Mouse (Mus musculus) urinary bladder, postnatal 14 days (tissue): ENCODE data around the gene Senp7.
"Not testable (repeated sequence)": the region's sequence is repeated elsewhere in the genome, so short reads cannot be mapped to it uniquely, and the experiment has no call there.

ENCODE experiments used
- DNase-seq: peaks from one replicate; pipeline ENCODE4 v3.0.0; 2021; ENCODE audit warnings: low spot score

Gene Senp7

DNA sequence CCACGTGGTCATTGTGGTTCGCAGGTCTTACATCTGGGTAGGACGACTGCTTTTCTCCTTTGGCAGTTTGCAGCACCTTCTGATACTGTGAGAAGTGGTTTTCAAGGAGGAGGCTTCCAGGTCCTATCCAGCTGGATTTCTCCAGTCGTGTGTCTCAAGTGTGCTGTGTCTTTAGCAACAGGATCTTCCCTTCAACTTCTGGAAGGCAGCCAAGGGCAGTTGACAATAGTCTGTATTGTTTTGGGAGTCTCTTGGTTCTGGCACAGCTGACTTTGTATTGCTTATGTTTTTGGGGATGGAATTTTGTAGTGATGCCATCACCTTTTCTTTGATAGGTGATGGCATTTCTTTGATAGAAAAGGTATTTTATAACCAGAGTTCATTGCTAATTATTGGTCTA is 86.0 kb downstream of the Senp7 start:
- DNase-seq: no peak

DNA sequence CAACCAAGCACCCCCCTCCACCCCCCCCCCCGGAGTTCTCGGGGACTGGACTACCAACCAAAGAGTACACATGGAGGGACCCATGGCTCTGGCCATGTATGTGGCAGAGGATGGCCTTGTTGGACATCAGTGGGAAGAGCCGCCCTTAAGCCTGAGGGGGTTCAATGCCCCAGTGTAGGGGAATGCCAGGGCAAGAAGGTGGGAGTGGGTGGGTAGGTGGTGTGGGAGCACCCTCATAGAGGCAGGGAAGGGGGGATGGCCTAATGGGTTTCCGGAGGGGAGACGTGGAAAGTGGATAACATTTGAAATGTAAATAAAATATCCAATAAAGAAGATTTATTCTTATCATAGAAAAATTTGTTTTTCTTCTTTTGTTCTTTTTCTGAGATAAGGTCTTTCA is 89.5 kb downstream of the Senp7 start:
- not testable (repeated sequence) for DNase-seq

DNA sequence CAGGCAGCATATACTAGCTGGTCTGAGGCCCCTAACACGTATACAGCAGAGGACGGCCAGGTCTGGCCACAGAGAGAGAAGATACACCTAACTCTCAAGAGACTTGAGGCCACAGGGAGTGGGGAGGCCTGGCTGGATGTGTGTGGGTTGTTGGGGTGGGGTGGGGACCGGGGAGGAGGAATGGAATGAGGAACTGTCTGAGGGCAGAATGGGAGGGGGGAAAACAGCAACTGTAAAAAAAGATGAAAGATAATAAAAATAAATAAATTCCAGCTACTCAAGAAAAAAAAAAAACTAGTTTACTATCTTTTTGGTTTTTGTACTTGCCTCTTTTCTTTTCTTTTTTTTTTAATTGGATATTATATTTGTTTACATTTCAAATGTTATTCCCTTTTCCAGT is 91.8 kb downstream of the Senp7 start:
- DNase-seq: no peak

DNA sequence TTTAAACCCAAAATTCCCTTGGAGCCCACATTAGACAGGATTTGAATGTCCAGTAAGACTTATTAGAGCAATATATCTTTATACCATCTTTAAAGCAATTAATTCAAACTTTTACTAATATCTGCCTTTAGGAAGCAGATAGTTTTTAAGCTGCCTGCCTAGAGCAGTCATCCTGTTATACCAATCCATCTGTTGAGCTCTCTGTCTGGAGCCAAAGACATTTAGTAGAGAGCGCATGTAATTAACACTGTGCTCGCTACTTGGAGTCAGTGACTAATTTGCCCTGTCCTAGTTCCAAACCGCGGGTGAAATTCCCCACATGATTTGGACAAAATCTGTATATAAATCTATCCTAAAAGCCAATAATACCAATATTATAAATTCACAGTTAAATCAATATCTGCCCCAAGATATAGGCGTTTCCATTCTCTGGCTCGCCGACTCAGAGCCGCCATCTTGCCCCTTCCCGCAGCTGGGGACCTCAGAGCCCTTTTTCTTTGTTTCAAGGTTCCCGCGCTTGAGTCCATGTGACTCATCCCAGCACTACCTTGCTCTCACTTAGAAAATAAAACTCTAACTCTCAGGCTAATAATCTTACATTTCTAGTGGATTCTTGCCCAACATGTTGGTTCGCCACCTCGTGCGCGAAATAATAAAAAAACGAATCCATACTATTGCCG is 96.9 kb downstream of the Senp7 start:
- no peak for DNase-seq

DNA sequence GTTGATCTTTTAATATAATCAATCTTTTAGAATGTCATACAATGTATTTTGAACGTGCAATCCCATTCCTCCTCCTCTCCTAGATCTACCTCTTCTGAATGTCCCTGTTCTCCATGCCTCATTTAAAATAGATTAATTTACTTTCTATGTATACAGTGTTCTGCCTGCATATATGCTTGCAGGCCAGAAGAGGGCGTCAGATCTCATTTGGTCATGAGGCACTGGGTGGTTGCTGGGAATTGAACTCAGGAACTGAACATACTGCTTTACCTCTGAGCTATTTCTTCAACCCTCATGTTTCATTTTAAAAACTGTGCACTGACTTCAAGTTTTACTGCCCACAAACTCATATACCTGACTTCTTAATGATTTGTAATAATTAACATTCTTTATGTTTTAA is 99.5 kb downstream of the Senp7 start:
- no peak for DNase-seq

DNA sequence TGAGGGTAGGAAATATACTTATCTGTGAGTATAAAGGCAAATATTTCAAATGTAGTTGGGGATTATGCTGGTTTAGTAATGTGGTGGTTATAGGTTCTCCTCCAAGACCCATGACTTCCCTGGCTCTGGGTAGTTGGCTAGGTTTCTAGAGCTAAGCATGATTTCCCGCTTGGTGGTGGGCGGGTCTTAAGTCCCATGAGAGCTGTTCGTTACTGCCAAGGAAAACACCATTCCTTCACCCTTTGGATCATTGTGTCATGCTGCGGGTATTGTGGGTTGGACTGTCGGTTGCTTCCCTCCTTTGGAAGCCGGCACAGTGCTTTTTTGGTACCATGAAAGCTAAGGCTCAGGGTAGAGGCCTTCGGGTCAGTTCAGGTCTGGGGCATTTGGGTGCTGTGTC is 115.3 kb downstream of the Senp7 start:
- DNase-seq: no peak

DNA sequence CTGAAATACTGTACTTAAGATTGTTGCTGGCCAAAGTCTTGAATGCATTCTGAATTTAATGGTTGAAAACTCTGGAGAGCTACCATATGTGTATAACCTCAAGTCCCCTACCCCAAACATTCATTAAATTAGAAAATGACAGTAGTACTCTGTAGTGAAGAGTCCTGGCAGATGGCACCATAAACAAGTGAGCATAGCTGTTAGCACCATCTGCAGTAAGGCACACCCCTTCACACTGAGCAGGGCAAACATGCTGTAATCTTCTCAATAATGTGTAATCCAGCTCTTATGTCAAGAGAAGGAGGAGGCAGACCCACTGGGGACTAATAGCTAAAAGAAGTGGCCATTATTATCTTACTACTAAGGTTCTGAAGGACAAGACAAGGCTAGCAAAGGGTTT is 122.1 kb downstream of the Senp7 start:
- no peak for DNase-seq

DNA sequence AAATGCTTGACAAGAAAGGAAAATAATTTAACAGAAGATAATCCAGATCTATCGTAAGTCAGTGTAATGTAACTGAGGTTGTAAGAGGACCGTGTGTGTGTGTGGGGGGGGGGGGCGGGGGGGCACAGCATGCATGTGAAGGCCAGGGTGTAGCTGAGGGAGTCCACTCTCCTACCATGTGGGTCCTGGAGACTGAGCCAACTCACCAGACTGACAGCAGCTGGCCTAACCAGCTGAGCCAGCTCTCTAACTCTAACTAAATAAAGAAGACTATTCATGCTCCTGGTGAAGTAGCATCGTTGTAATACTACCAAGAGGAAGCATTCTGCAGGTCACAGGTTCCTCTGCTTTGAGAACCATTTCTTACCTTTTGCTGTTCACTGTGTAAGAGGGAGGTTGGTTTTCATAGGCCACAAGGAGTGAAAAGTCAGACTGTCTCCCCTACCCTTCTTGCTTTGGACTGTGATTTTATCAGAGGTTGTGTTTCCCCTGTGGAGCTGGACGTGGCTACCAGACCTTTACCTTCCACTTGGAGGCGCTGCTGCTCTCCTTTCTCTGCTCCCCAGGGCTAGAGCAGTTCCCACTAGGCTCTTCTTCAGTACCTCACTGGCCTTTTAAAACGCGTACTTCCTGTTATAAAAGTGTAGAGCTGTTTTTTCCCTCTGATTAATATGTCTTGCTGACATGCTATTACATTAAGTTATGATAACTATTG is 127.9 kb downstream of the Senp7 start:
- peak; percentile 10 for DNase-seq

DNA sequence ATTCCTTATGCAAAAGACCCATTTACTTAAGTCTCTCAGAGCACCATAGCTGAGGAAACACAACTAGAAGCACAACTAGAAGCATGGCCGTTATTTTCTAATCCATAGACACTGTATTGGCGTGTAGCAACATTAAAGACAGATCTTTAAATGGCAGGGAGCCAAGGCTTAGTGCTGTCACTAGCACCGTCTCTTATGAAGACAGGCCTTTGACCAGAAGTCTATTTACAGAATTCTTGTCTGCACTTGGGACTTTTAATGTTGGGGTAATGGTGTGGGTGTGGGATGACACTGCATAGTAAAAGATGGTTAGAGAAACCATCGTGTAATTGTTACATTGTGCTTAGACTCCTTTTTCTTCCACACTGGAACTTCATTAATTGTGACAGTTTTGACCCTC is 138.7 kb downstream of the Senp7 start:
- no peak for DNase-seq

DNA sequence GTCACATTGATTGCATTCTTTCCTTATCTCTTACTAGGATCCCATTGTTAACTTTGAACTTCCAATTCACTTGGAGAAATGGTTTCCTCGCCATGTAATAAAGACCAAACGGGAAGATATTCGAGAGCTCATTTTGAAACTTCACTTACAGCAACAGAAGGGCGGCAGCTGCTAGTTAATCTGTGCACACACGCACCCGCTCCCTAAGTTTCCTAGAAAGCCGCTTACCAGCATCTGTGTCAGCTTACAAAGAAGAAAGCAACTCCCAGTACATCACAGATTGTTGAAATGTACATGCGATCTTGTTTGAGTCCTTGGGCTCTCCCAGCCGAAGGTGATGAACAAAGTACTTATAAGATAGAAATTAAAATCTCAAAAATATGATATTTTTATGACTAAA is 140.1 kb downstream of the Senp7 start:
- no peak for DNase-seq

DNA sequence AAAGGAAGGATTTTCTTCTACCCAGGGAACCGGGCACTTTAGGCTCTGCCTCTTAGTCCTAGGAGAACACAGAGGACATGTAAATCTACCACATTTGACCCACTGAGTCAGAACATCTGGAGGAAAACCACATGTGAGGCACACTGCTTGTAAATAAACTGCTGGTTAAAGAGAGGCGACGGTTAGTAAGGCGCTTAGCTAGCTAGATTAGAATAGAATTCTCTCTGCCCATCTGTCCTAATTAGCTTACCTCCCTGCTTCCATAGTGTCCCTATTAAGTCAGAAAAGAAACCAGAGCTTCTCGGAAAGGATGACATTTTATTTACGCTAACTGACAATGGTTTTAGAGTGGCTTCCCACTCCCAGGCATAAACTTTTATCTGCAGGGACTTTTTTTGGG is 155.9 kb downstream of the Senp7 start, which contains the start of gene Impg2:
Gene Impg2, plus strand, starts transcription at position 263 of the 400 bp plus-strand sequence.
- no peak for DNase-seq

DNA sequence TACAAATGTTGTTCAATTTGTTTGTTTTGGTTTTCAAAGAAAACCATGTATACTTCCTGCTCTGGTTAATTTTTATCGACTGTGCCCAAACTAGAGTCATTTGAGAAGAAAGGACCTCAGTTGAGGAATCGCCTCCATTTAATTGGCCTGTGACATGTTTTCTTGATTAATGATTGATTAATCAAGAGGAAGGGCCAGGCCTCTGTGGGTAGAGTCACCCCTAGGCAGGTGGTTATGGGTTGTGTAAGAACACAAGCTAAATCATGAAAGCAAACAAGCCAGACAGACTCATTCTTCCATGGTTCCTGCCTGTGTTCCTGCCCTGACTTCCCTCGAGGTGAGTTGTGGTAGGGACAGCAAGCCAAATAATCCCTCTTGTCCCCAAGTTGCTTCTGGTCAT is 164.6 kb downstream of the Senp7 start:
- no peak for DNase-seq

DNA sequence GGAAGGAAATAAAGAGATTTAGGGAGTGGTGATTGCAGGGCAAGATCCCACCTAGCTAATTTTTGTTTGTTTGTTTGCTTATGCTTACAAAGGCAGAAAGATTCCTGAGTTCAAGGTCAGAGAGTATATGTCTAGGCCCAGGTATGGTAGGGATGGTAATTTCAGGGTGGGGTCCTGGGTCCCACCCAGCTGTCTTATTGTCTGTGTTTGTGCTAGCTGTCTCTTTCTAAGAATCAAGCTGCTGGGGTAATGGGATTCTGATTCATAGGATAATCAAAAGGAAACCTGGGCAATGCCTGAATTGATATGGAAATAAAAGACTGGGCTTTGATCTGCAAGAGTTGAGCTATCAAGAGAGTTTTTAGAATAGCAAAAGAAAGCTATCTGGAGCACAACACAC is 179.5 kb downstream of the Senp7 start:
- DNase-seq: no peak

DNA sequence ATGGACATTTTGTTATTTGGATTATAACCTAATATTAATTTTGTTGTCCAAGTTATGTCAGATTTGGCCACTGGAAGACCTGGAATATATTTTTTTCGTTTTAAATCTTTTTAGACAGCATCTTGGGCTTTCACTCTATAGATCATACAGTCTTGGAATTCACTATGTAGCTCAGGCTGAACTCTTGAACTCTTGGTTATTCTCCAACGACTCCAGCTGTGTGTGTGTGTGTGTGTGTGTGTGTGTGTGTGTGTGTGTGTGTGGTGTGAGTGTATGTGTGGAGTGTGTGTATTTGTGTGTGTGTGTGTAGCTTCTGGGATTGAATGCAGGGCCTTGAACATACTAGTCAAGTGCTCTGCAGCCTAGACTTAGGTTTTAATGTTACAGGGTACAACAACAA is 181.3 kb downstream of the Senp7 start:
- DNase-seq: no peak

DNA sequence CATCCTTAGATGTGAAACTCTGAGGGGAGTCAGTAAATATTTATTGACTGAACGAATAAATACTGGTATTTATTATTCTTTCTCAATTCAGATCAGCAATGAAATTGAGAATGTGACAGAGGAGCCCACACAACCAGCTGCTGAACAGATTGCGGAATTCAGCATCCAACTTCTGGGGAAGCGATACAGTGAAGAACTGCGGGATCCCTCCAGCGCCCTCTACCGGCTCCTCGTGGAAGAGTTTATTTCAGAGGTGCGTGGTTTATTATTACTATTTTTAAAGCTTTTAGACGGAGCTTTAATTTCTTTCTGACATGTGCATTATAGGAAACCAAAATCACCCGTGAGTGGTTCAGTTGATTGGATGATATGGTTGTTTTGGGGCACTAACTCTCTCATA is 183.2 kb downstream of the Senp7 start:
- DNase-seq: no peak

DNA sequence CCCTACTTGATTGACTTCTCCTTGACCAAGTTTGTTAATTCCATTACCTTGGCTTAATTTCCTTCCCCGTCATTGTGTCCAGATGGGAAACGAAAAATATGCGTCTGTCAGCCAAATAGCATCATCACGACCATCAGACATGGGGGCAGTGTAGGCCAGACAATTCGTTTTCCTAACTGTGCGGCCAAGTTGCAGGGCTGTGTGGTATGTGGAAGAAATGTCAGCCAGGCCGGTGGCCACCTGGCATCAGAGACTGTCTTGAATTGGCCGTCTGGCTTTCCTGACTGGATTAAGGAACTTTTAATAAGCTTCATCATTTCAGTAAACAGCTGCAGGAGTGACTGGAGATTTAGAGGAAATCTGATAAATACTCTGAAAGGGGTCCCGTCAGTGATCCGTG is 184.6 kb downstream of the Senp7 start:
- no peak for DNase-seq
